Mouse (Mus musculus) brain, embryonic 18.5 days (tissue): ENCODE measurements at regions not wholly inside any gene's neighbourhood (a gene's known extent, or its start where the extent isn't known, plus 50 kb on each side); places are given as distances from the start of the nearest gene placed in this dataset.
A peak's percentile ranks its signal among the peaks of the same experiment; 100 is the strongest.

ENCODE experiments used
- DNase-seq: peaks from one replicate; pipeline ENCODE4 v3.0.0-alpha.2; 2012; ENCODE audit warnings: low read depth, low spot score

- DNase-seq = no peak
These were observed 320.4 kb downstream of the Atp6ap1l start for GRCm38 (mm10) chr13:90584766-90585165.

- DNase-seq = no peak
These were observed 329.8 kb downstream of the Atp6ap1l start for GRCm38 (mm10) chr13:90575371-90575770.

- DNase-seq = no peak
These were observed 332.6 kb downstream of the Atp6ap1l start for GRCm38 (mm10) chr13:90572580-90572979.

GRCm38 (mm10) chr13:90563183-90563840 is 341.8 kb downstream of the Atp6ap1l start:
- DNase-seq = no peak

- DNase-seq = no peak
These were observed 345.1 kb downstream of the Atp6ap1l start for GRCm38 (mm10) chr13:90560095-90560494.

- DNase-seq = no peak
These were observed 345.7 kb downstream of the Atp6ap1l start for GRCm38 (mm10) chr13:90559481-90559880.

- peak; percentile 22 for DNase-seq
These were observed 354.0 kb downstream of the Atp6ap1l start for GRCm38 (mm10) chr13:90551166-90551565.

GRCm38 (mm10) chr13:90546288-90547035 is 358.7 kb downstream of the Atp6ap1l start:
- DNase-seq = no peak

- no peak for DNase-seq
These were observed 359.3 kb downstream of the Atp6ap1l start for GRCm38 (mm10) chr13:90545816-90546215.

GRCm38 (mm10) chr13:90537525-90537924 is 367.6 kb downstream of the Atp6ap1l start:
- no peak for DNase-seq

- no peak for DNase-seq
These were observed 378.2 kb downstream of the Atp6ap1l start for GRCm38 (mm10) chr13:90526998-90527397.

- no peak for DNase-seq
These were observed 379.4 kb downstream of the Atp6ap1l start for GRCm38 (mm10) chr13:90525801-90526200.

GRCm38 (mm10) chr13:90521758-90522245 is 383.4 kb downstream of the Atp6ap1l start:
- DNase-seq = no peak

GRCm38 (mm10) chr13:90520992-90521757 is 384.0 kb downstream of the Atp6ap1l start:
- DNase-seq = no peak

GRCm38 (mm10) chr13:90515773-90516503 is 389.2 kb downstream of the Atp6ap1l start:
- DNase-seq = peak; percentile 39

- DNase-seq = no peak
These were observed 391.3 kb downstream of the Atp6ap1l start for GRCm38 (mm10) chr13:90513867-90514266.

- DNase-seq = no peak
These were observed 392.3 kb downstream of the Atp6ap1l start for GRCm38 (mm10) chr13:90512786-90513401.

- DNase-seq = no peak
These were observed 394.7 kb downstream of the Atp6ap1l start for GRCm38 (mm10) chr13:90510479-90510878.

GRCm38 (mm10) chr13:90503188-90503587 is 402.0 kb downstream of the Atp6ap1l start:
- no peak for DNase-seq

GRCm38 (mm10) chr13:90502141-90502540 is 403.0 kb downstream of the Atp6ap1l start:
- no peak for DNase-seq

GRCm38 (mm10) chr13:90498978-90499377 is 406.2 kb downstream of the Atp6ap1l start:
- DNase-seq = no peak
